Mouse (Mus musculus) forebrain, embryonic 14.5 days (tissue): ENCODE data around the gene Eif2b4. TPM values are rescaled to one million over a fixed set of nuclear protein-coding genes. Genes with fewer than 3 reads are reported as not detected.

Experiments used
- ATAC-seq: fragments of 200-750 bp; cut with Nextera tagmentation; 2 replicates; pipeline ENCODE4 v1.8.0; 2017; ENCODE audit warnings: mild to moderate bottlenecking, moderate library complexity
- DNase-seq: peaks from one replicate; pipeline ENCODE4 v3.0.0-alpha.2; 2015; ENCODE audit warnings: low spot score
- H3K27ac ChIP-seq: fragments of 300-500 bp; sonication (generic); 2 replicates; pipeline ENCODE4 v1.5.1; 2014; ENCODE audit warnings: low read depth, mild to moderate bottlenecking, control low read depth, low read length, moderate library complexity
- H3K27me3 ChIP-seq: fragments of 300-500 bp; sonication (generic); replicated peaks from 2 replicates; pipeline ENCODE4 v1.6.1; 2014; ENCODE audit warnings: low read length, control low read depth, mixed read lengths; ENCODE audit not compliant: control insufficient read depth, insufficient read depth
- H3K36me3 ChIP-seq: fragments of 300-500 bp; sonication (generic); 2 replicates; pipeline ENCODE4 v1.6.1; 2014; ENCODE audit warnings: low read length, control low read depth; ENCODE audit not compliant: control insufficient read depth, insufficient read depth
- H3K4me1 ChIP-seq: fragments of 300-500 bp; sonication (generic); 2 replicates; pipeline ENCODE4 v1.6.1; 2014; ENCODE audit warnings: antibody characterized with exemption, low read length, control low read depth; ENCODE audit not compliant: control insufficient read depth, insufficient read depth
- H3K4me2 ChIP-seq: fragments of 300-500 bp; sonication (generic); 2 replicates; pipeline ENCODE4 v1.6.1; 2014; ENCODE audit warnings: mild to moderate bottlenecking, control low read depth, low read length
- H3K4me3 ChIP-seq: fragments of 300-500 bp; sonication (generic); 2 replicates; pipeline ENCODE4 v1.5.1; 2014; ENCODE audit warnings: low read depth, low read length, control low read depth
- H3K9ac ChIP-seq: fragments of 300-500 bp; sonication (generic); 2 replicates; pipeline ENCODE4 v1.6.1; 2014; ENCODE audit warnings: mild to moderate bottlenecking, low read length, control low read depth, moderate library complexity
- H3K9me3 ChIP-seq: fragments of 300-500 bp; sonication (generic); replicated peaks from 2 replicates; pipeline ENCODE4 v1.6.1; 2016; ENCODE audit warnings: low read length, control low read depth, mixed read lengths; ENCODE audit not compliant: control insufficient read depth
- WGBS: fragments of 180-500 bp; shearing (Covaris S2); extraction: QIAGEN DNeasy Blood & Tissue Kit; methylation state at CpG from one replicate; pipeline ENCODE4 v1.1.7; 2014; 5-methylcytosine and 5-hydroxymethylcytosine counted together
- polyA plus RNA-seq: library from polyadenylated mRNA; unstranded; fragments of >200 nt; fragmentation: Nextera tagmentation; extraction: Ambion mirVana; gene quantifications from 2 replicates; pipeline ENCODE4 v1.2.1, GENCODE M21; 2014

Eif2b4 gene
- polyA plus RNA-seq, 1 experiment from 2014 or later: 84.5 TPM

DNA sequence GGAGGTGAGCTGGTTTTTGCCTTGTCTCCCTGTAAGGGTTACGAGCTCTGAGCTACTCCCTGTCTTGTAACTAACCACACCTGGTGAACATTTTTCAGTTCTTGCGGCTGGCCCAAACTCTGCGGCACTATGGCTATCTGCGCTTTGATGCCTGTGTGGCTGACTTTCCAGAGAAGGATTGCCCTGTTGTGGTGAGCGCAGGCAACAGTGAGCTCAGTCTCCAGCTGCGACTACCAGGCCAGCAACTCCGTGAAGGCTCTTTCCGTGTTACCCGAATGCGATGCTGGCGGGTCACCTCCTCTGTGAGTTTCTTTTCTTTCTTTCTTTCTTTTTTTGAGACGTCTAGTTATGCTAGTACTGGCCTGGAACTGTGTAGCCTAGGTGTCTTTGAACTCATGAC, 3.8 kb upstream of the Eif2b4 start:
- Histone ChIP-seq H3K4me2 (no peak overlapping the region), H3K36me3 (peaks cover 64% of the 10 kb centered on the region), H3K4me1 (peaks cover 17% of the 10 kb centered on the region), H3K9ac (no peak overlapping the region), H3K4me3 (no peak overlapping the region), H3K27ac (no peak overlapping the region), H3K9me3 (0 out of 2 replicates have a peak, but pooled peaks cover 3% of the 10 kb centered on the region), H3K27me3 (no peaks in the 10 kb centered on the region)
- WGBS: 90% methylated on average over 12 of the region's 12 CpGs
- no peak for DNase-seq
- no peak for ATAC-seq

DNA sequence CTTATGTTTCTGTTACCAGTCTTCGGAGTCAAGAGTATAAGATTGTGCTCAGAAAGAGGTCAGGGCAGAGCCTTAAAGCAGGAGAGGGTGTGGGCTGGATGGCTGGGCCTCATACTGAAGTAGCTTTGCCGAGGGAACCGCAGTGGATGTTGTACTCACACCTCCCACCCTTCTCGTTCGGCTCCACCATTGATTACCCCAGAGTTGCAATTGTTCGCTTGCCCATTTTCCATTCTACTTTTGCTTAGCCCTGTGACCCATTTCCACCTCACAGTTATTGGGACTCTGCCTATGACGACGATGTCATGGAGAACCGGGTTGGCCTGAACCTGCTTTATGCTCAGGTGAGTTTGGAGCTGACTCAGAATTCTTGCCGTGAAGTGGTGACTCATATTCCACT, 3.0 kb upstream of the Eif2b4 start:
- Histone ChIP-seq H3K9me3 (0 out of 2 replicates have a peak, but pooled peaks cover 3% of the 10 kb centered on the region), H3K27ac (no peak overlapping the region), H3K9ac (no peak overlapping the region), H3K4me3 (no peak overlapping the region), H3K36me3 (peaks cover 65% of the 10 kb centered on the region), H3K4me2 (no peak overlapping the region), H3K27me3 (no peaks in the 10 kb centered on the region), H3K4me1 (peaks cover 18% of the 10 kb centered on the region)
- no peak for ATAC-seq
- DNase-seq: no peak
- 91% methylated on average over 10 of the region's 10 CpGs for WGBS

DNA sequence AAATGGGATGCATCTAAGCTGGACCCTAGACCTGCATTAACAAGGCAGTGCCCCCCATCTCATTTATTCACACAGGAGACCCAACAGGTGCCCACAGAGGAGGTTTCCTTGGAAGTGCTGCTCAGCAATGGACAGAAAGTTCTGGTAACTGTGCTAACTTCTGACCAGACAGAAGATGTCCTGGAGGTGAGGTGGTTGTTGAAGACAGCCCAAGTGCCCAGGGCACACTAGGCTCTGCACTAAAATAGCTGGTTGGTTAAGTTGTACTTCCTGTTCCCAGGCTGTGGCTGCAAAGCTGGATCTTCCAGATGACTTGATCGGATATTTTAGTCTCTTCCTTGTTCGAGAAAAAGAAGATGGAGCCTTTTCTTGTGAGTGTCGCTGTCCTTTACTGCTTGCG, 2.4 kb upstream of the Eif2b4 start:
- H3K4me2 ChIP-seq: no peak overlapping the region
- H3K27ac ChIP-seq: no peak overlapping the region
- WGBS: 96% methylated on average over 4 of the region's 4 CpGs
- H3K9me3 ChIP-seq: 0 out of 2 replicates have a peak, but pooled peaks cover 3% of the 10 kb centered on the region
- peaks cover 69% of the 10 kb centered on the region for H3K36me3 ChIP-seq
- no peaks in the 10 kb centered on the region for H3K27me3 ChIP-seq
- H3K4me3 ChIP-seq: no peak overlapping the region
- no peak for ATAC-seq
- H3K9ac ChIP-seq: no peak overlapping the region
- peaks cover 12% of the 10 kb centered on the region for H3K4me1 ChIP-seq
- DNase-seq: no peak

DNA sequence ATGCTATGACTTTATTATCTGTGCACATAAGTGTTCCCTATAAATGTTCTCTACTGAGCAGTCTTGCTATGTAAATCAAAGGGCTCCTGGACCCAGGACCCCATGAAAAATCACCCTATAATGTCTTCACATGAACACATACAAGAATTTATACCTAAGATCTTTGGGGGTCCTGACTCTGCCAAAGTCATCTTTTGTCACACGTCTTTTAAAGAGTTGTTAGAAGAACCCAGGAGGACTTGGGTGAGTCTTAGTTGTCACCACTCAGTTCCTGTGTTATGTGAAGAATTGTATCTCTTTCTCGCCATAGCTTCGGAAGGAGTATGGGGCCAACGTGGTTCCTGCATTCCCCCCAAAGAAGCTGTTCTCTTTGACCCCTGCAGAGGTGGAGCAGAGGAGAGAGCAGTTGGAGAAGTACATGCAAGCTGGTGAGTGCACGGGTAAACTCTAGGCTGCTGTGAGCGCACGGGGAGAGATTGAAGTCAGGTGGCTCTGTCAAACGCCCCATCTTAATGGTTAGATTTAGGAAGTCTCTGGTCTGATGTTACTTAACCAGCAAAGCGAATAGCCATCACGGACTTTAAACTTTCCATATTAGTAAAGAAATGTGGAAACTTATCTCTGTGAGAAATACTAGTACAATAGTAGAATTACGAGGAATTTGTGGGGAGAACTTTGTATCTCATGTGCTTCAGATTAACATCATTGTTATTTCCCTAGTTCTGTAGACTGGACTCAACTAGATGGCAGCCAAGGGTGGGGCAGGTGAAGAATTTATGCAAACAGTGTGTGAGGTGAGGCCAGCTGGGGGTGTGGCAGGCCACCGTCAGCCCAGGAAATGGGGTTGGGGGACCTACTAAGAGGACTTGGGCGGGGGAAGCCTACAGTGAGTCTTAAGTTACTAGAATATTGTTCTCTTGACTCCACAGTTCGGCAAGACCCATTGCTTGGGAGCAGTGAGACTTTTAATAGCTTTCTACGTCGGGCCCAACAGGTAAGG, 1.6 kb upstream of the Eif2b4 start:
- no peak for DNase-seq
- H3K4me2 ChIP-seq: no peak overlapping the region
- no peak overlapping the region for H3K27ac ChIP-seq
- no peak for ATAC-seq
- no peak overlapping the region; the same call in 1 of the 2 replicates for H3K4me3 ChIP-seq
- peaks cover 10% of the 10 kb centered on the region for H3K4me1 ChIP-seq
- H3K9me3 ChIP-seq: no peaks in the 10 kb centered on the region
- 94% methylated on average over 16 of the region's 16 CpGs for WGBS
- H3K36me3 ChIP-seq: peaks cover 69% of the 10 kb centered on the region
- no peak overlapping the region for H3K9ac ChIP-seq
- H3K27me3 ChIP-seq: no peaks in the 10 kb centered on the region

DNA sequence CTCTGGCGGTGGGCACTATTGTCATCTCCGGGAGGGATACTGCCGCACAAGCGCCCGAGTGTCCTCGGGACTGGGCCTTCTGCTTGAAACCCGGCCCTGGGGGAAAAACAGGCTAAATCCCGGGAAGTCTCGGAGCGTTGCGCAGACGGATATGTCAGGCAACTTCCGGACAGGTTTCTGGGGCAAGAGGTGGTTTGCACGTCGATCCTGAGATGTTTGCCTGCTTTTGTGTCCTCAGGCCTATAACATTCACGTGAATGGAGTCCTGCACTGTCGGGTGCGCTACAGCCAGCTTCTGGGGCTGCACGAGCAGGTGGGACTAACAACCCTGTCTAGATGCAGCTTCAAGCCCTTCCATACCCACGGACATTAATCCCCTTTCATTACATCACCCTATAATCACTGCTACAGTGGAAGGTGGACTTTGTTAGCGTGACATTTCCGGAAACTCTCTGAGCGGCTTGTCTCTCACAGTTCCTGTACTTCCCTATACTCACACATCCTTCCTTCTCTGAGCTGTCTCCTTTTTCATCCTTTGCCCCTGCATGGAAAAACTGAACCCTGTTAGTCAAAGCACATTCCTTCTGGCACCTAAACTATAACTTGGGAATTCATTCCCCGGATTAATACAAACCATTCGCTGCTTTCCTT, 526 bp upstream of the Eif2b4 start:
- H3K9ac ChIP-seq: peak overlapping the region; percentile 89
- 15% methylated on average over 25 of the region's 25 CpGs for WGBS
- H3K4me1 ChIP-seq: peaks cover 10% of the 10 kb centered on the region
- no peaks in the 10 kb centered on the region for H3K9me3 ChIP-seq
- peak overlapping the region; percentile 77 for H3K27ac ChIP-seq
- H3K36me3 ChIP-seq: peaks cover 66% of the 10 kb centered on the region
- H3K27me3 ChIP-seq: no peaks in the 10 kb centered on the region
- ATAC-seq: no peak
- no peak for DNase-seq
- peak overlapping the region; percentile 86 for H3K4me3 ChIP-seq
- H3K4me2 ChIP-seq: peak overlapping the region; percentile 83

DNA sequence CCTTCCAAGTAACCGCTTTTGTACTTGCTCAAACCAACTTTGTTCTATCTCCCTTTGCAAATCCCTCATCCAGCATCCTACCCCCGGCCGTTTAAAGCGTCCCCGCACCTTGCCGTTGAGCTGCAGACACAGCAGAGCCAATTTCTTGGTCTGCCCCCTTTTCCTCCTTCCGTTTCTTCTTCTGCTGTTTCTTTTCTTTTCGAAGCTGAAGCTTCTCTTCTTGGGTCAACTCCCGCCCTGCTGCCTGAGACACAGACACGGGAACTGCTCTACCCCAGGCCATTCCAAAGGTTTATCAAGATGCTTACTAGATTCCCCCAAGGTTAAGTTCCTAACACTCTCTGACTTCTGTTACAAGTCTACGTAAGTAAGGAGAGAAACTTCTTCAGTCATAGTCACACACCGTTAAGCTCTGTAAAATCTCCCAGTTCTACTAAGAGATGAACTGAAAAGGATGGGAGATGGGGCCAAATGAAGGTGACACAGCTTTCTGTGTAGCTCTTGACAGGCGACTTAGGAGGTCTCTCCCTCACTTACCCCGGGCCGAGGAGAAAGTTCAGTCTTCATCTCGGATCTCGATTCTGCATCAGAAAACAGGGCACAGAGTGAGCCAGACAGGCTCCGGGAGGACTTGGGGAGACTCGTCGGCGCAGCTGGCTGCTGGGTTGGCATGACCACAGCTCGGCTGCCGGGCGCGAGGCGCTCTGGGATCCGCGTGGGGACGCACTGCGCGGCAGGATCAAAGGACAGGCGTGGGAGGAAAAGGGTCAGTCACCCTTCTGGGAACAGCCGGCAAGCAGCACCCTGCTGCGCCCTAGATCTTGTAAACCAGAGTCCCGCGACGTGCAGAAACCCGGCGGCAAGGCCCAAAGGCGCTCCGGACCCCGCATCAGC, 938 bp downstream of the Eif2b4 start:
- H3K36me3 ChIP-seq: peaks cover 64% of the 10 kb centered on the region
- WGBS: 16% methylated on average over 42 of the region's 42 CpGs
- H3K27me3 ChIP-seq: no peaks in the 10 kb centered on the region
- ATAC-seq (peak; percentile 54), DNase-seq (no peak)
- no peaks in the 10 kb centered on the region for H3K9me3 ChIP-seq
- H3K4me3 ChIP-seq: peak overlapping the region; percentile 86
- peak overlapping the region; percentile 82 for H3K4me2 ChIP-seq
- H3K4me1 ChIP-seq: peaks cover 10% of the 10 kb centered on the region
- H3K27ac ChIP-seq: peak overlapping the region; percentile 65; the same call in 1 of the 2 replicates
- H3K9ac ChIP-seq: peak overlapping the region; percentile 84

DNA sequence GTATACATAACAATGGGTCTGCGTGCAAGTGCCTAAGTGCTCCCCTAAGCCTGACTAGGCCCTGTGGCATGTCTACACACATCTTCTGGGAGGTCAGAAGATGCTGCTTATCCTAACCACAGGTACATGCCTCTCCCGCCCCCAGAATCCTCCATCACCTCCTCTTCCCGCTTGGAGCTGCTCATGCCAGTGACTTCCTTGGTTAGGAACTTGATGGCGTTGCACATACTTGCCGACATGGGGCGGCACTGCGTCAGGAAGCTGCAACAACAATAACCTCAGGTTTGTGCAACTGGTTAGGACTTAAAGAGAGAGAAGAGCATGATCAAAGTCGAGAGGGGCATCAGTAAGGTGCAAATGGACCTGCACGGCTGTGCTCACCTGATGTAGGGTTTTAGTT, 3.0 kb downstream of the Eif2b4 start:
- Histone ChIP-seq H3K4me2 (no peak overlapping the region), H3K36me3 (peaks cover 49% of the 10 kb centered on the region), H3K9me3 (no peaks in the 10 kb centered on the region), H3K4me3 (no peak overlapping the region), H3K27me3 (no peaks in the 10 kb centered on the region), H3K27ac (no peak overlapping the region), H3K4me1 (peaks cover 10% of the 10 kb centered on the region), H3K9ac (no peak overlapping the region)
- WGBS: 92% methylated on average over 9 of the region's 9 CpGs
- DNase-seq (no peak), ATAC-seq (no peak)

DNA sequence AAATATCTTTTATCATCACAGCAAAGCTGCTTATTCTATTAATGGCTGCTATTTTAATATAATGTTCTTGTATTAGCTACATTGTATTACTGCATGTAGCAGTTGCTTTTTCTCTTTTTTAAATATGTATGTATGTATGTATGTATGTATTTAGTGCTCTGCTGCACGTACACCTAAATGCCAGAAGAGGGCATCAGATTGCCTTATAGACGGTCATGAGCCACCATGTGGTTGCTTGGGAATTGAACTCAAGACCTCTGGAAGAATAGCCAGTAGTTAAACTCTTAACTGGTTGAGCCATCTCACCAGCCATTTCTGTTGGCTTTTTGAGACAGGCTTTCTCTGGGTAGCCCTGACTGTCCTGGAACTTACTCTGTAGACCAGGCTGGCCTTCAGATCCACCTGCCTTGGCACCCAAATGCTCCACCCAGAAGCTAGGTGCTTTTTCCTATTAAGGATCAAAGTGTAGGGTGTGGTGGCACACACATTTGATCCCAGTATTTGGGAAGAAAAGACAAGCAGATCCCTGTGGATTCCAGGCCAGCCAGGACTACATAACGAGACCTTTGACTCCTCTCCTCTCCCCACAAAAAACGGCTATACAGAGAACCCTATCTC, 4.9 kb downstream of the Eif2b4 start:
- DNase-seq: no peak
- ATAC-seq: no peak
- H3K4me1 ChIP-seq: peaks cover 6% of the 10 kb centered on the region
- no peaks in the 10 kb centered on the region for H3K27me3 ChIP-seq
- H3K27ac ChIP-seq: no peak overlapping the region
- H3K9ac ChIP-seq: no peak overlapping the region
- no peak overlapping the region for H3K4me3 ChIP-seq
- WGBS: 78% methylated on average over 4 of the region's 4 CpGs
- no peak overlapping the region for H3K4me2 ChIP-seq
- H3K9me3 ChIP-seq: no peaks in the 10 kb centered on the region
- H3K36me3 ChIP-seq: peaks cover 41% of the 10 kb centered on the region
